Mouse (Mus musculus): ENCODE measurements around the gene Castor1.
"Not testable (repeated sequence)": the region's sequence is repeated elsewhere in the genome, so short reads cannot be mapped to it uniquely, and the experiment has no call there.

Gene Castor1

GRCm38 (mm10) chr11:4217914-4218629, at the start of gene Castor1:
Castor1 (plus strand) TSS chr11:4218225.
- DNase-seq: peak; percentile 96

DNA sequence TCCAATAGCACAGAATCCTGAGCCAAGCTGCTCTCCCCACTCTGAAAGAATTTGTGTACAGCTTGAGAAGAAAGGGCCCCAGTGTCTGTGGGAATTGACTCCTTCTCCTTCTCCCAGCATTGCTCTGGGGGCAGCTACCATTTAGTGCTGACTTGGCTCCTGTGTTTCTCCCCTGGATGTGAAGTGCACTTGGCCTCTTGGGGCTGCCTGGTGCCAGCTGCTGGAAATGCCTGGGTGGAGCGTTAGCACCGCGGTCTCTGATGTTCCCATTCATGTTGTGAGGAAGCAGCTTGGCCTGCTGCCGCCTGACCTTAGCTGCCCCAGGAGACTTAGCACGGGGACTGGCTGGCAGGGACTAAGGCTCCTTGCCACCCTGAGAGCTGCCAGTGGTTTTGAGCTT, 43.4 kb upstream of the Castor1 start:
- peak; percentile 45 for DNase-seq

DNA sequence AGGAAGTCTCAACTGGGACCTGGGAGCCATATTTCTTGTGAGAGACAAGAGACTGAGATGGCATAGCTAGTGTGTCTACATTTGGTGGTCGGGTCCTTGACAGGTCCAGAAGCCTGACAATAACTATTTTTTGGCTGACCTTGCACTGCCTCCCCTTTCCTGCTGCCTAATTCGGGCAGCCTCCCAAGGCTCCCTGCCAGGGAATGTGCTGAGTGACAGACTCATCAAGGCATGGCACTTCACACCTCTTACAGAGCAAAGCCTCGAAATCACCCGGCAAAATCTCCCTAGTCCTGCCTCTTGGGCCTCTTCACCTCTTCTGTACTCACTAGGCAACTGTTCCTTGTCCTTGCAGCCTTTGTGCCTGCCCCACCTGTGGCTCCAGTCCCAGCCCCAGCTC, 40.3 kb upstream of the Castor1 start:
- no peak for DNase-seq

GRCm38 (mm10) chr11:4182061-4182460, 36.0 kb upstream of the Castor1 start:
- no peak for DNase-seq

DNA sequence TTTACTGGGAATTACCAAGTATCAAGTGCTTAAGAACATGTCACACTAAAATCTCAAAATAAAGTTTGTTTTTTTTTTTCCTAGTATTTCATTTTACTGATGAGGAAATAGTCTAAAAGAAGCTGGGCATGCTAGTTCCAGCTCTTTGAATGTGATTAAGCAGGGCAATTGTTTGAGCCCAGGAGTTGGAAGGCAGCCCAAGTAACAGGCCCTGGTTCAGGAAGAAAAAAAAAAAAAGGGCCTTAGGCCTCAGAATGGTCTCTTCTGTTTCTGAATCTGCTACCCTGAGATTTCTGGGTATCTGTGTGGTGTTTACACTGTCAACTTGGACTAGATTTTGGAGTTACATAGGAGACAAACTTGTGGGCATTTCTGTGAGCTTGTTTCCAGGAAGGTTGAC, 34.5 kb upstream of the Castor1 start:
- DNase-seq: no peak

DNA sequence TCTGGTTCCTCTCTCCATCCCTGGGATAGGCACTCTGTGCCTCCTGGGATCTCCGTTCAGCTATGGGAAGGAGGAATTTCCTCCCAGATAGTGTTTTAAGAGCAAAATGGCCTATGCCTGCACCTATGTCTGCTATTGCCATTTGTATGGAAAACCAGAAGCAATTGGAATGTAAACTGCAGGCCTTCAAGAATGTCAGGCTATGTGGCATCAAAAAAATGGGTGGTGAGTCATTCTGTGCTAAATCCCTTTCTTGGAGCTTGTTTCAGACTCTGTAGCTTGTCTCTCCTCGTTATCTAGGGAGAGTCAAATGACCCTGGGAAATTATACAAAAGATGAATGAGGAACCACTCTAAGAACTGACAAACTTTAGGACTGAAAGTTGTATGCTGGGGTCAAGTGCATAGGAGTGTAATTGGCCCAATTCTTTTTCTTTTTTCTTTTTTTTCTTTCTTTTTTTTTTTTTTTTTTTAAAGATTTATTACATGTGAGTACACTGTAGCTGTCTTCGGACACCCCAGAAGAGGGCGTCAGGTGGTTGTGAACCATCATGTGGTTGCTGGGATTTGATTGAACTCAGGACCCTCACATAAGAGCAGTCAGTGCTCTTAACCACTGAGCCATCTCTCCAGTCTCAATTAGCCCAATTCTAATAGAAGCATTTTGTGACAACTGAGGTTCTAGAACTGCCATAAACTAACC, 33.6 kb upstream of the Castor1 start:
- no peak for DNase-seq

GRCm38 (mm10) chr11:4185480-4185879, 32.5 kb upstream of the Castor1 start:
- DNase-seq: not testable (repeated sequence)

GRCm38 (mm10) chr11:4186486-4187317, 31.3 kb upstream of the Castor1 start, which contains the start of gene Tbc1d10a:
Tbc1d10a (plus strand) TSS chr11:4186789.
- DNase-seq: peak; percentile 98

DNA sequence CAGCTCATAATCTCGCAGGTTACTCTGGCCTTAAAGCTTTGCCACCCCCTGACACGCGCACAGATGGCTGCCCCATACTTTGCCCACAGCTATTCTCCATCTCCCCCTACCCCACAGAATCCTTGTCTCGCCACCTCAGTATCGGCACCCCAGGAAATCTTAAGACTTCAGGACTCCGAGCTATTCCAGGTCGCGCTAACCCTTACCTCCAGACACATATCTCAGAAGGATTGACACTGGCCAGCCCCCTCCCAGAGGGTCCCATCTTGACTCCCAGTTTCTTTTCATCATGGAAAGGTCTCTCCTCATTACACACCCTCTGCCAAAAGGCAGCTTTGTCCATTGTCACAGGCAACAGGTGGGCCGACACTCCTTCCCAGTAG, 30.7 kb upstream of the Castor1 start:
- DNase-seq: no peak

- peak; percentile 76 for DNase-seq
These were observed 28.8 kb upstream of the Castor1 start for GRCm38 (mm10) chr11:4189182-4189581.

GRCm38 (mm10) chr11:4190677-4191076, 27.3 kb upstream of the Castor1 start:
- DNase-seq: no peak

DNA sequence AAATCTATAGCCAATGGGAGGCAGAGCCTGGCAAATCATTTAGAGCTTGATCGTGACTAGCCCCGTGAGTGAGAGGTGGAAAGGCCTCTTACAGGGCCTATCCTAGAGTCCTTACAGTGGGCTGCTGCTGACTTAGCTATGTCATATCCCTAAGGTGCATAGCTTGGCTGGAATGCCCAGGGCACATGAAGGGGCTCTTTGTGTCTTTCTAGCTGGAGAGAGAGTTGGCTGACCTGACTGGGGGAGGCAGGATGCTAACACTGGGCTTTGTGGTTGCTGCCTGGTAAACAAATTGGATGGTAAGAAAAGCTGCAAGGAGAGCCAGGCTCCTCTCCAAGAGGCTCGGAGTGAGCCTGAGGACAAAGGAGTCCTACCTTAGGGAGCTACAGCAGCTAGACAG, 25.3 kb upstream of the Castor1 start:
- DNase-seq: no peak

DNA sequence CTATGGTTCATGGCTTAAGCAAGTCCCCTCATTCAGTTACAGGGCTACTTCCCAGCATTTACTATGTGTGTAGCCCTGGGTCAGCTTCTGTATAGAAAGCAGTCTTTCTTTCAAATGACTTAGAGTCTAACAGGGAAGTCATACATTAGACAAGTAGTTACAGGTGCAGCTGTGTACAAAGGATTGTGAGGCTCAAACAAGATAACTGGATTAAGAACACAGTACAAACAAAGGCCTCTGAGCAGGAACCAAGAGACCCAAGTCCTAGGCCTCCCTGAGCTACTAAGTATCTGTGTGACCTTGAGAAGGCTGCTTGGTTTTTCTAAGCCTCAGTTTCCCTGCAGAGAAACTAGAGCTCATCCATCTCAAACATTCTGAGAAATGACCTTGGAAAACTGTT, 24.6 kb upstream of the Castor1 start:
- no peak for DNase-seq

DNA sequence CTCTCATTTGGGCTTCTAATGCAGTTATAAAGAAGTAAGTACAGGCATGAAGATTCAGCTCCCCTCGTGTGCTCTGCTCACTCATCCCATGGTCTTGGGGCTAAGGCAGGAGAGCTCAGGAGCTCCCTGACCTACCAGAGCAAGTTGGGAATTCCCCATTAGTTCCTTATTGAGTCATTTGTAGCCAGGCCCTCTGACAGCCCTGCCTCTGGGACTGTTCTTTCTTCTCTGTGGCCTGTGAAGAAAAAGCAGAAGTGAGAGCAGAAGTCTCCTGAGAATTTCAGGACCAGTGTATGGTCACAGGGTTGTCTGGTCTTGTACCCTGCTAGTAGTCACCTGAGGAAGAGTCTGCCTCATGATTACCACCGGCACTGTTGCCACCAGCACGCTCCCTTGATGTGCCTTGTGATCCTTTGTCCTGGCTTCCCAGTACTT, 22.4 kb upstream of the Castor1 start:
- no peak for DNase-seq

DNA sequence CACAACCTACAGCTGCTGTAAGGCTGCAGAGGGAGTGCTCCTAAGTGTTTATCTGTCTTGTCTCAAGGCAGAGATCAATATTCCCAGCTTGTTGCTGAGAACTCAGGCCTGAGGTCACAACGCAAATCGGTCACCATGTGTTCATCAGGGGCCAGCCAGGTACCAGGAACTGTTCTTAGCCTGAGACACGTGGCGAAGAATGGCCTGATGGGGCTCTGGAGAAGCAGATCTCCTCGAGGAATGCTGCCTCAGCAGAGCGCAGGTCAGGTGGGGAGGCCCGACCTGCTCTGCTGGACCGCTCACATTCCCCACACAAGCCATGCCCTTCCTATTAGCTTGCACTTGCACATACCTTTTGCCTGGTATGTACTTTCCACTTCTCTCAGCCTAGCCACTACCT, 21.4 kb upstream of the Castor1 start:
- peak; percentile 76 for DNase-seq

DNA sequence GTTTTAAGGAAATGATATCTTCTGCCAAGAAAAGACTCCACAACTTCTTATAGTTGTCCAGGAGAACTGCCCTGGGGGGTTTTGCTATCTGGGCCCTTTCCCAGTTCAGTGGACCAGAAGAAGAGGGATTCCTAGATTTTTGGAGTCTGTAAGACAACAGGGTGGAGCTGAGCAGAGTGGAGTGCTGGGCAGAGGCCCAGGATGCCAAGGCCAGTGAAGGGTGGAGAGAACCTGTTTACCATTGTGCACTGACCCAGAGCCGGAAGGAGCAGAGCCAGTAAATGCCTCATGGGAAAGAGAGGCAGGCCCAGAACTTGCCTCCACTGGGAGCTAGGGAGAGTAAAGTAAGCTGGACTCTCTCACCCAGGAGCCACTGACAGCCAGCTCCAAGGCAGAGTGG, 20.3 kb upstream of the Castor1 start:
- peak; percentile 82 for DNase-seq

- DNase-seq: no peak
These were observed 15.9 kb upstream of the Castor1 start for GRCm38 (mm10) chr11:4201981-4202700.

DNA sequence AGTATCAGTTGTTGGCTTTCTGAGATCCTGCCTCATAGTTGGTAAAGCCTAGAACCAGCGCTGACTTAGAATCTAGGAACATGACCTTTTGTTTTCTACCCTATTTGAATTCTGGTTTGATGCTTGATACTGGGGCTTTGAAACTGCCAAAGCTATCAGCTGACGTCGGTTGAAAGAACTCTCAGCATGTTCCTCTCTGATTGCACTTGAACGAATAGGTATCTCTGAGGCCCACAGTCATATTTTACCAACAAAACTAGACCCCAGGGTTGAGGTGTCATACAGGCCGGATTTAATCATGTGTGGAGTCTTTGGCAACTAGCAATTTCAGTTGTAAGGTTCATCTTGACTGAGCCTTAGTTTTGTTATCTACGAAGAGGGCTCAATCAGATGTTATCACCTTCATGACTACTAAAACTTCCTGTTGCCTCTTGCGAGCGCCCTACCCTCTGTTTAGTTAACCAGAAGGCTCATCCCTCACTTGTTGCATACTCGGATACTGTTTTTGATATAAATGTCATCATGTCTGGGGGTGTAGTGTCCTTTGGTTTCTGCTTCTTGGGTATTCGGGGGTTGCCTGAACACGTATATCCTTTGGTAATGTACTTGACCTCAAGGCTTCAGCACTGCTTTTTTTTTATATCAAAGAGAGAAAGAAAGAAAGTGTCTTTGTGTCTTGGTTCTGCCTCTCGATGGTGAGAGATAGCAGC, 14.9 kb upstream of the Castor1 start:
- DNase-seq: no peak

DNA sequence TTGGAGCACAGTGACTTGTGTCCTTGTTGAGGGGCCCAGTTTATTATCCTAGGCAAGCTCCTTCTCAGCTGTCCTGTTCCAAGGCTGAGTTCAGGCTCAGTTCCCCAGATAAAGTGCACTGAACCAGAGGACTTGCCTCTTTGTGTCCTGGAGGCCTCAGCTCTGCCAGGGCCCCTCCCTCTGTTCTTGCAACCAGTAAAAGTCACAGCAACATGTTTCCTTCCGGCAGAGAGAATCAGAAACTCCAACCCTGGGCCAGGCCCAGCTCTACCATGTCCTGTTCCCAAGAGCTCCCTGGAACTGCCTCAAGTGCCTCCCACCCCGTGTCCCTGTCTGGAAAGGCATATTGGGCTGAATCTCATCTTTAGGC, 14.3 kb upstream of the Castor1 start:
- DNase-seq: peak; percentile 75

- DNase-seq: no peak
These were observed 12.8 kb upstream of the Castor1 start for GRCm38 (mm10) chr11:4205097-4205655.

DNA sequence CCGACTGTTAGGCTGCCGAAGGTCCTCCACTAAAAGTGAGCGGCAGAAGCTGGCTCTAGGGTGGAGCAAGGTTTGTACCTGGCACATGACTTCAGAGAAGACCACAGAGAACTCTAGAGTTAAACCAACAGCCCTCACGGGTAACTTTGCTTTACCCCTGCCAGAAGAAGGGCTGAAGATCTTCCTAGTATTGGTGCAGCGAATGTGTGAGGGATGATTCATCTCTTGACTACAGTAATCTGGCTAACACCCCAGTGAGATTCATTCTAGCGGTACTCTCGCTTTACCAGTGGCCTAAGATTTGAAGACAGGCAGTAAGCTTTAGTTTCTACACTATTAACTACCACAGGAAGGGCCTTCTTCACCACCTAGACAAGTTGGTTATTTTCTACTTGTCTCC, 12.1 kb upstream of the Castor1 start:
- DNase-seq: no peak

GRCm38 (mm10) chr11:4206563-4206962, 11.5 kb upstream of the Castor1 start:
- no peak for DNase-seq

Data from kidney, adult 18-20 months (tissue).